Mouse (Mus musculus) testis, adult 2 months (tissue): ENCODE results near the gene B3galt4. TPM values are rescaled to one million over a fixed set of nuclear protein-coding genes. Genes with fewer than 3 reads are reported as not detected.

Experiments used
- H3K27ac ChIP-seq: fragments of 200-500 bp; 2 replicates; pipeline ENCODE4 v1.5.1; 2012; ENCODE audit warnings: low read depth, low read length; ENCODE audit not compliant: control insufficient read depth, insufficient read depth
- H3K27me3 ChIP-seq: fragments of 200-500 bp; 2 replicates; pipeline ENCODE4 v1.6.1; 2012; ENCODE audit warnings: mild to moderate bottlenecking, low read length, moderate library complexity; ENCODE audit not compliant: control insufficient read depth, insufficient read depth
- H3K36me3 ChIP-seq: fragments of 200-500 bp; 2 replicates; pipeline ENCODE4 v1.6.1; 2012; ENCODE audit warnings: mild to moderate bottlenecking, low read length; ENCODE audit not compliant: control insufficient read depth, insufficient read depth
- H3K4me1 ChIP-seq: fragments of 200-500 bp; 2 replicates; pipeline ENCODE4 v1.6.1; 2012; ENCODE audit warnings: low read length; ENCODE audit not compliant: control insufficient read depth, insufficient read depth
- H3K4me3 ChIP-seq: fragments of 200-500 bp; 2 replicates; pipeline ENCODE4 v1.5.1; 2012; ENCODE audit warnings: low read depth, mild to moderate bottlenecking, low read length, moderate library complexity, mixed read lengths; ENCODE audit not compliant: control insufficient read depth
- CTCF ChIP-seq: fragments of 200-500 bp; IDR thresholded peaks from 2 replicates; pipeline ENCODE4 v1.5.1; 2012; ENCODE audit warnings: low read depth, mild to moderate bottlenecking, inconsistent platforms, low read length, moderate library complexity; ENCODE audit not compliant: control insufficient read depth, insufficient read depth, insufficient replicate concordance
- POLR2A ChIP-seq: fragments of 200-500 bp; IDR thresholded peaks from 2 replicates; pipeline ENCODE4 v1.6.1; 2012; ENCODE audit warnings: low read depth, mild to moderate bottlenecking, inconsistent platforms, low read length, moderate library complexity; ENCODE audit not compliant: control insufficient read depth
- polyA plus RNA-seq: library from polyadenylated mRNA; depleted of rRNA; stranded (reverse); fragments of >200 nt; gene quantifications from 2 replicates; pipeline ENCODE4 v1.2.3, GENCODE M21; 2012

B3galt4 gene
- polyA plus RNA-seq, 1 experiment: 9.1 TPM

DNA sequence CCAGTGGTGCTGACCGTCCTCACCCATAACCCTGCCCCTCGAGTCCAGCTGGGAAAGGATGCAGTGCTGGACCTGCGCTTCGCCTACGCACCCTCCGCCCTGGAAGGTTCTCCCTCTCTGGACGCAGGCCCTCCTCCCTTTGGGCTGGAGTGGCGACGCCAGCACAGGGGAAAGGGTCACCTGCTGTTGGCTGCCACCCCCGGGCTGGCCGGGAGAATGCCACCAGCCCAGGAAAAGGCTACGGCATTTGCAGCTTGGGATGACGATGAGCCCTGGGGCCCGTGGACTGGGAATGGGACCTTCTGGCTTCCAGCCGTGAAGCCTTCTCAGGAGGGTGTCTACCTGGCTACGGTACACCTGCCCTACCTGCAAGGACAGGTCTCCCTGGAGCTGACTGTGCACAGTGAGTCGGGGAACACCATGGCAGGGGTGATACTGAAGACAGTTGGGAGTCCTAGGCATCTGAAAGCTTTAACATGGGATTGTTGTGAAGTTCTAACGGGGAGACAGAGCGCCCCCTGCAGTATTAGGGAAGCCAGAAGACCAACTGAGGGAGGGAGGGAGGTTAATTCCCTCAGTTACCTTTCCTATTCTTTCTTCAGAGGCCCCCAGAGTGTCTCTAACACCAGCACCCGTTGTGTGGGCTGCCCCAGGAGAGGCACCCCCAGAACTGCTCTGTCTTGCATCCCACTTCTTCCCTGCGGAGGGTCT is 25.7 kb downstream of the B3galt4 start:
- TF ChIP-seq CTCF (no peak), POLR2A (no peak)
- Histone ChIP-seq H3K4me3 (no peak overlapping the region), H3K4me1 (peaks cover 6% of the 10 kb centered on the region), H3K27me3 (no peaks in the 10 kb centered on the region), H3K36me3 (no peaks in the 10 kb centered on the region), H3K27ac (no peak overlapping the region)

DNA sequence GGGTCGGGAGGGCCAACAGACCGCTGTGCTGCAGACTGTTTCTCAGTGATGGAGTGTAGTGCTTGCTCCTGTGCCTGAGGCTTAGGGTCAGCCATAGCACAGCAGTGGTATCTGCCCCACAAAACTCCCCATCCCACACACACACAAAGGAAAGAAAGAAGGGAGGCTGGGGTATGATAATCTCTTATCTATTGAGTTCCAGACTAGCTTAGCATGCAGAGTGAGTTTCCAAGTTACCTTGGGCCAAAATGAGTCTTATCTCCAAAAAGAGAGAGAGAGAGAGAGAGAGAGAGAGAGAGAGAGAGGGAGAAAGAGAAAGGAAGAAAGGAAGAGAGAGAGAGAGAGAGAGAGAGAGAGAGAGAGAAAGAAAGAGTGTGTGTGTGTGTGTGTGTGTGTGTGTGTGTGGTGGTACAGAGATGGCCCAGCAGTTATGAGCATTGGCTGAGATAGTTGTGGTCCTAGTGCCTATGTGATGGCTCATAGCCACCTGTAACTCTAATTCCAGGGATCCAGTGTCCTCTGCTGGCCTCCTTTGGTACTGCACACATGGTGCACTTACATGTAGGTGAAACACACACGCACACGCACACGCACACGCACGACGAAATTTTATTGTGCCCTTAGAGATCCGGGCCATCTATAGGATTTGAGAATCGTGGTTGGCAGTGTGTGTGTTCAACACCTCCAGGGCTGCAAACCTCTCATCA is 26.6 kb downstream of the B3galt4 start:
- Histone ChIP-seq H3K27ac (no peak overlapping the region), H3K36me3 (no peaks in the 10 kb centered on the region), H3K27me3 (no peaks in the 10 kb centered on the region), H3K4me1 (peaks cover 7% of the 10 kb centered on the region), H3K4me3 (no peak overlapping the region)
- TF ChIP-seq POLR2A (no peak), CTCF (peak; percentile 54; the same call in 1 of the 2 replicates)

DNA sequence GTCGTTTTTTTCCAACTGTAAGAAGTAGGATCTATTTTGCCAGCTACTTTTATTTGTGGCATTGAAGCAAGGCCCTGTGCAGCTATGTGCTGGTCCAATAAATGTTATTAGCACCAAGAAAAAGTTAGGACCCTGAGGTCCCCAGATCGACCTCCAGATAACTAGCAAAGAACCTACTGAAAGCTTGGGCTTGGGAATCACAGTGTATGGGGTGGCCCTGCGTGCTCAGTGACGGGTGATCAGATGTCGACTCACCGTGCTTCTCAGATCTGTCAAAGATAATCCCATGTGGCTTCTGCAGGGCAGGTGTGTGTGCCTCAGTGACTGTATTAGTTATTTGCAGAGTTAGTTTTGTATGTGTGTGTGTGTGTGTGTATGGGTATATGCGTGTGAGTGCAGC is 29.9 kb downstream of the B3galt4 start:
- TF ChIP-seq CTCF: no peak
- TF ChIP-seq POLR2A: no peak
- Histone ChIP-seq H3K27me3 (no peaks in the 10 kb centered on the region), H3K27ac (no peak overlapping the region), H3K4me1 (peaks cover 38% of the 10 kb centered on the region), H3K4me3 (peak overlapping the region; percentile 92), H3K36me3 (no peaks in the 10 kb centered on the region)

DNA sequence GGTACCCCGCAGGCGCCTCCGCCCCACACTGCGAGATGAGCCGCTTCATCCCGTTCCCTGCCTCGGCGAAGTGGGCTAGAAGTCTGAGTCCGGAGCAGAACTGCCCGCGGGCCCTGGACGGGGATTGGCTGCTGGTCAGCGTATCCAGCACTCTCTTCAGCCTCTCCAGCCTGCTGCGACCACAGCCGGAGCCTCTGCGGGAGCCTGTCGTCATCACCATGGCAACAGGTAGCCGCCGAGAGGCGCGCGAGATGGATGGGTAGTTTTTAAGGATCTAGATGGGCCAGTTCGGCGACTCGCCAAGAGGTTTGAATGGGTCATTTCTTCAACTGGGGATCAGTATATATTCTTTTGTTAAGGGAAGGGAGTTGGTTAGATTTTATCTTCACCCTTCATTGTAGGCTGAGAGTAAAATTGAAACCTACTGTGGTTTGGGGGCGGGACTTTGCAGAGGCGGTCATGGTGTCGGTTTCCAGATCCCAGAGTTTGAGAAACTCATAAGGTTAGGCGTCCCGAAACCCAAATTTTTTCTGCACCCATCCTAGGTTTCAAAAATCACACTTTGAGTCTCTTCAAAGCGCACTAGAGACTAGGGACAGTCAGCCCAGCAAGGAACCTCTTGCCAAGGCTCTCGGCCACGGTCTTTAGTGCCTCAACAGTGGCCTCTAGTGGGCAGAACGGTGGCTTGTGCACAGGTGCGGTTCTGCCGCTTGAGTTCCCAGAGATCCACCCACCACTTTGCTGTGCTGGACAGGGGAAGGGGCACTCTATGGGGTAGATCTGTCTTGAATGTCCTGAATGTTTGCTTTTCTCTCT is 30.8 kb downstream of the B3galt4 start:
- TF ChIP-seq CTCF (peak; percentile 85), POLR2A (peak; percentile 44)

DNA sequence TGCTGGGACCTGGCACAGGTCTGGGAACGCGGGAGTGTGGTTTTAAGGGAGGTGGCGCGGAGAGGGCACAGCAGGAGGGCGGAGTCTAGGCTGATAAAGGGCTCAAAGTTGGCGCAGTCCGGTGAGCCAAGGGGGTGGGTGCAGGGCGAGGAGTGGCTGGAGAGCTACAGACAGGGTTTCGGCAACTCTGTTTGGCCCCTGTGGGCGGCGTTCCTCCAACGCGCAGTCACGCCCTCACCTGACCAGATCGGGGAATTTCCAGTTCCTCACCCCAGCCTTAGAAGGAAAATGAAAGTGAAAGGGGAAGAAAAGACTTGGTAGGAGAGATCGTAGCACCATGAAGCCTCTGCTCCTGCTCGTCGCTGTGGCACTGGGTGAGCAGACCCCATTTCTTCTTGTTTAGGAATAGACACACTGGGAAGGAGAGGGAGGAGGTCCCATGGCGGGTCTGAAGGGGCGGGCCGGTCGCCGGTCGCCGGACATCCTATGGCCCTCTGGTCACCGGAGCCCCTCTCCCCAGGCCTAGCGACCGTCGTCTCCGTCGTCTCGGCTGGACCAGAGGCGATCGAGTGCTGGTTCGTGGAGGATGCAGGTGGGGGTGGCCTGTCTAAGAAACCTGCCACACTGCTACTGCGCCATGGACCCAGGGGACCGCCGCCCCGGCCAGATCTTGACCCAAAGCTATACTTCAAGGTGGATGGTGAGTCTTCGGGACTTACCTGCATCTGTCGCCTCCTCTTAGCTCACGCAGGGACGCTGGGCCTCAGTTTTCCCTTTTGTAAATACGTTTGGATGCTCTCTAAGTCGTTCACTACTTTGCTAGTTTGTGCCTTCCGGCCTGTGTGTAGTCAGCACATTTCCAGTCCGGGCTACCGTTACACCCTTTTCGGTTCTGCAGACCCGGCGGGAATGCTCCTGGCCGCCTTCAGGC is 31.7 kb downstream of the B3galt4 start:
- H3K4me1 ChIP-seq: peaks cover 43% of the 10 kb centered on the region
- peak overlapping the region; percentile 88 for H3K27ac ChIP-seq
- TF ChIP-seq POLR2A (peak; percentile 20; the same call in 1 of the 2 replicates), CTCF (no peak)
- H3K36me3 ChIP-seq: peaks cover 2% of the 10 kb centered on the region; the same call in 1 of the 2 replicates
- peak overlapping the region; percentile 92 for H3K4me3 ChIP-seq
- no peaks in the 10 kb centered on the region for H3K27me3 ChIP-seq

More for the DNA sequence above, 30.8 kb downstream of the B3galt4 start:
- peak overlapping the region; percentile 92 for H3K4me3 ChIP-seq
- peak overlapping the region; percentile 88 for H3K27ac ChIP-seq
- no peaks in the 10 kb centered on the region for H3K36me3 ChIP-seq
- no peaks in the 10 kb centered on the region for H3K27me3 ChIP-seq
- H3K4me1 ChIP-seq: peaks cover 38% of the 10 kb centered on the region
